22 mouse cellular contexts compared by ENCODE assay signal in the genomic region with DNA sequence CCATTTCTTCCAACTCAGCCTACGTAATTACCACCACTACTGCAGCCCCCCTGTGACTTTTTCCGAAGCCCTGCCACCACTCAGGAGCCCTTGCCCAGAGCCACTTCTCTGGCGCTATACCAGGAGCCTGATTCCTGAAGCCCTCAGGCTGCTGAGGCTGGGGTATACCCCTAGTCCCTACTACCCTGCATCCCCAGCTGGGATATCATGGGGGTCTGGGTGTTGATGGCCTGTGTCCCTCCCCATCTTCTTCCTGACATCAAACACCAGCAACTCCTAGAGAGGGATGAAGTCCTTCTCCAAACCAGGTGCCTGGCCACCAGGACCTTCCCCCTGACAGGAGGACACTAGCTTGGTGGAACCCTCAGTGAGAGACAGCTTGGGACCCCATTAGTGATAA. TPM values are rescaled to one million over a fixed set of nuclear protein-coding genes. Genes with fewer than 3 reads are reported as not detected.
DNase-seq lines count a peak whose midpoint lies in the region; ATAC-seq and TF ChIP-seq lines count a peak whose summit lies in the region.
"Had no signal": no experiment of that assay in that cellular context is flagged by ENCODE, and none has a peak within 500 bp of the region (broad histone marks: within the 10 kb centered on the region; RNA-seq: fewer than 3 reads in every experiment).

No protein-coding gene starts in this region.

- H3K36me3 ChIP-seq in heart, embryonic 11.5 days (ENCODE audit: control insufficient read depth, insufficient read depth, low read length): peaks cover 35% of the 10 kb centered on the region
- peaks cover 69% of the 10 kb centered on the region for H3K36me3 ChIP-seq in megakaryocyte, embryonic 14.5 days (replicated peaks; ENCODE audit: low read length)
- peaks cover 69% of the 10 kb centered on the region for H3K36me3 ChIP-seq in E14TG2a.4 (ENCODE audit: insufficient read depth, low read length)
- H3K36me3 ChIP-seq in G1E (replicated peaks): peaks cover 58% of the 10 kb centered on the region

- WGBS in heart, embryonic 11.5 days (ENCODE audit: insufficient replicate concordance): 88% methylated on average over 3 of the region's 3 CpGs

- no peak overlapping the region for H3K4me2 ChIP-seq in heart, embryonic 11.5 days
- H3K4me2 ChIP-seq: embryonic facial prominence, embryonic 13.5 days; embryonic facial prominence, embryonic 15.5 days; forebrain, embryonic 12.5 days had no signal

- no peak for ATAC-seq in heart, embryonic 11.5 days (replicated peaks; ENCODE audit: insufficient number of reproducible peaks, low FRiP score, low TSS enrichment)
- ATAC-seq in megakaryocyte, adult 5-6 weeks (ENCODE audit: poor library complexity, severe bottlenecking): no peak
- no peak for ATAC-seq in G1E (ENCODE audit: extremely low read depth, insufficient number of reproducible peaks, low FRiP score, poor library complexity, severe bottlenecking)
- ATAC-seq: forebrain, embryonic 14.5 days; forebrain, embryonic 16.5 days had no signal

- peaks cover 3% of the 10 kb centered on the region; the same call in 1 of the 2 replicates for H3K4me1 ChIP-seq in heart, embryonic 11.5 days (ENCODE audit: control insufficient read depth, insufficient read depth, low read length)
- peaks cover 47% of the 10 kb centered on the region for H3K4me1 ChIP-seq in megakaryocyte, embryonic 14.5 days
- peaks cover 46% of the 10 kb centered on the region for H3K4me1 ChIP-seq in E14TG2a.4 (replicated peaks; ENCODE audit: low read depth, low read length)
- H3K4me1 ChIP-seq in G1E (ENCODE audit: insufficient read depth, low read depth, low read length): peaks cover 38% of the 10 kb centered on the region

- no peaks in the 10 kb centered on the region for H3K9me3 ChIP-seq in heart, embryonic 11.5 days (replicated peaks; ENCODE audit: control insufficient read depth, low read length)
- H3K9me3 ChIP-seq in megakaryocyte, embryonic 14.5 days: peaks cover 6% of the 10 kb centered on the region; the same call in 1 of the 2 replicates
- H3K9me3 ChIP-seq in E14TG2a.4 (ENCODE audit: low read length): no peaks in the 10 kb centered on the region
- peaks cover 9% of the 10 kb centered on the region for H3K9me3 ChIP-seq in G1E (replicated peaks)
- H3K9me3 ChIP-seq: embryonic facial prominence, embryonic 13.5 days; embryonic facial prominence, embryonic 15.5 days; forebrain, embryonic 12.5 days had no signal

- no peak overlapping the region for H3K4me3 ChIP-seq in heart, embryonic 11.5 days (ENCODE audit: low read depth, low read length)
- peak overlapping the region; percentile 42 for H3K4me3 ChIP-seq in megakaryocyte, embryonic 14.5 days (replicated peaks)
- H3K4me3 ChIP-seq in E14TG2a.4 (replicated peaks; ENCODE audit: low read length) (0 out of 2 replicates have a peak overlapping the region, but pooled peaks have one; percentile 7), G1E (ENCODE audit: low read depth, low read length) (peak overlapping the region; percentile 44; the same call in 1 of the 2 replicates)
- H3K4me3 ChIP-seq: embryonic facial prominence, embryonic 13.5 days; embryonic facial prominence, embryonic 15.5 days; erythroblast, embryonic 14.5 days; forebrain, embryonic 10.5 days; forebrain, embryonic 12.5 days had no signal

- no peak for TF ChIP-seq CTCF in E14TG2a.4 (conservative IDR thresholded peaks at IDR 0.05; ENCODE audit: low read length)
- TF ChIP-seq CTCF in G1E (IDR thresholded peaks at IDR 0.05; ENCODE audit: low read depth, low read length): no peak

- DNase-seq in heart, adult 8-10 months (ENCODE audit: low spot score): no peak
- DNase-seq in G1E (ENCODE audit: low spot score): no peak
- DNase-seq in spleen, adult 12 weeks (ENCODE audit: low spot score): no peak
- no peak for DNase-seq in embryo, embryonic 9.5 days (ENCODE audit: extremely low spot score)
- DNase-seq: adrenal gland, adult 2 months; adrenal gland, postnatal 10 days; adrenal gland, postnatal 25 days; cerebellum, adult 11-12 months; cerebellum, adult 2 months; cerebellum, adult 9-10 months; cerebellum, postnatal 25 days had no signal

- H3K27me3 ChIP-seq in heart, embryonic 11.5 days (ENCODE audit: control insufficient read depth, insufficient read depth, low read length): no peaks in the 10 kb centered on the region
- H3K27me3 ChIP-seq in megakaryocyte, embryonic 14.5 days (replicated peaks): no peaks in the 10 kb centered on the region
- H3K27me3 ChIP-seq in E14TG2a.4 (ENCODE audit: insufficient read depth, low read length) (no peaks in the 10 kb centered on the region), G1E (ENCODE audit: insufficient read depth, low read length) (no peaks in the 10 kb centered on the region; the same call in 1 of the 2 replicates)
- H3K27me3 ChIP-seq: embryonic facial prominence, embryonic 13.5 days; embryonic facial prominence, embryonic 15.5 days; forebrain, embryonic 12.5 days had no signal

- no peak overlapping the region for H3K27ac ChIP-seq in heart, embryonic 11.5 days (ENCODE audit: low read depth, low read length)
- H3K27ac ChIP-seq: embryonic facial prominence, embryonic 13.5 days; embryonic facial prominence, embryonic 15.5 days; forebrain, embryonic 10.5 days; forebrain, embryonic 12.5 days had no signal

- peak overlapping the region; percentile 10; the same call in 1 of the 2 replicates for H3K9ac ChIP-seq in heart, embryonic 11.5 days (ENCODE audit: low read depth, low read length)
- H3K9ac ChIP-seq: embryonic facial prominence, embryonic 13.5 days; embryonic facial prominence, embryonic 15.5 days; forebrain, embryonic 12.5 days had no signal

RNA-seq across cellular contexts. Expression of a gene that starts 4.9 kb away (rescaled TPM):
- 86.6 and 116 TPM in 2 replicates for polyA plus RNA-seq in heart, embryonic 11.5 days (2014; fragmentation: Nextera tagmentation; extraction: Ambion mirVana)
- total RNA-seq in heart, adult 8-10 months (2022): 100 to 1,000 TPM; 119 to 148 (median 131) TPM
- 31.9 and 42.5 TPM in 2 replicates for polyA plus RNA-seq in megakaryocyte, embryonic 14.5 days (2012; ENCODE audit: insufficient read depth, low replicate concordance)
- 271 and 279 TPM in 2 replicates for total RNA-seq in megakaryocyte, adult 5-6 weeks (2015)
- 160 and 200 TPM in 2 replicates for total RNA-seq in megakaryocyte, adult 5-6 weeks (2017)
- total RNA-seq in G1E (2014; fragmentation: Nextera tagmentation) (573 and 598 TPM in 2 replicates), G1E (2017) (239 and 264 TPM in 2 replicates)
- 42.3 and 43.9 TPM in 2 replicates for polyA plus RNA-seq in G1E (2012)

RNA-seq across cellular contexts. Expression of a gene that starts 5.4 kb away (rescaled TPM):
- polyA plus RNA-seq in heart, embryonic 11.5 days (2014; fragmentation: Nextera tagmentation; extraction: Ambion mirVana): 84.5 and 88.2 TPM in 2 replicates
- total RNA-seq in heart, adult 8-10 months (2022): 10 to 100 TPM; 72.7 to 86.8 (median 73.1) TPM
- polyA plus RNA-seq in megakaryocyte, embryonic 14.5 days (2012; ENCODE audit: insufficient read depth, low replicate concordance): 26.0 and 173 TPM in 2 replicates
- total RNA-seq in megakaryocyte, adult 5-6 weeks (2015): 59.0 and 62.7 TPM in 2 replicates
- total RNA-seq in megakaryocyte, adult 5-6 weeks (2017): 98.1 and 115 TPM in 2 replicates
- total RNA-seq in G1E (2014; fragmentation: Nextera tagmentation) (193 and 200 TPM in 2 replicates), G1E (2017) (275 and 327 TPM in 2 replicates)
- 631 and 715 TPM in 2 replicates for polyA plus RNA-seq in G1E (2012)

RNA-seq across cellular contexts. Expression of a gene that starts 33.4 kb away (rescaled TPM):
- polyA plus RNA-seq in heart, embryonic 11.5 days (2014; fragmentation: Nextera tagmentation; extraction: Ambion mirVana): 2.2 and 3.5 TPM in 2 replicates
- 10 to 100 TPM; 34.1 to 41.5 (median 39.8) TPM for total RNA-seq in heart, adult 8-10 months (2022)
- polyA plus RNA-seq in megakaryocyte, embryonic 14.5 days (2012; ENCODE audit: insufficient read depth, low replicate concordance): 0.92 and 3.9 TPM in 2 replicates
- 2.3 and 2.7 TPM in 2 replicates for total RNA-seq in megakaryocyte, adult 5-6 weeks (2015)
- 5.0 and 6.8 TPM in 2 replicates for total RNA-seq in megakaryocyte, adult 5-6 weeks (2017)
- total RNA-seq in G1E (2014; fragmentation: Nextera tagmentation) (7.4 and 8.0 TPM in 2 replicates), G1E (2017) (4.6 and 5.1 TPM in 2 replicates)
- 0.40 and 0.76 TPM in 2 replicates for polyA plus RNA-seq in G1E (2012)

RNA-seq across cellular contexts. Expression of a gene that starts 36.4 kb away (rescaled TPM):
- 20.5 and 20.7 TPM in 2 replicates for polyA plus RNA-seq in heart, embryonic 11.5 days (2014; fragmentation: Nextera tagmentation; extraction: Ambion mirVana)
- 1 to 10 TPM; 2.9 to 6.0 (median 3.5) TPM for total RNA-seq in heart, adult 8-10 months (2022)
- 4.6 and 11.1 TPM in 2 replicates for polyA plus RNA-seq in megakaryocyte, embryonic 14.5 days (2012; ENCODE audit: insufficient read depth, low replicate concordance)
- 17.8 and 32.6 TPM in 2 replicates for total RNA-seq in megakaryocyte, adult 5-6 weeks (2015)
- total RNA-seq in megakaryocyte, adult 5-6 weeks (2017): 23.5 and 50.1 TPM in 2 replicates
- total RNA-seq in G1E (2014; fragmentation: Nextera tagmentation) (42.7 and 80.4 TPM in 2 replicates), G1E (2017) (37.6 and 38.1 TPM in 2 replicates)
- polyA plus RNA-seq in G1E (2012): 18.9 and 20.3 TPM in 2 replicates

RNA-seq across cellular contexts. Expression of a gene that starts 54.6 kb away (rescaled TPM):
- polyA plus RNA-seq in heart, embryonic 11.5 days (2014; fragmentation: Nextera tagmentation; extraction: Ambion mirVana): 60.5 and 68.8 TPM in 2 replicates
- total RNA-seq in heart, adult 8-10 months (2022): 10 to 100 TPM; 49.1 to 56.7 (median 50.9) TPM
- 2.6 TPM in 1 of 2 replicates, not detected in the other for polyA plus RNA-seq in megakaryocyte, embryonic 14.5 days (2012; ENCODE audit: insufficient read depth, low replicate concordance)
- 102 and 112 TPM in 2 replicates for total RNA-seq in megakaryocyte, adult 5-6 weeks (2015)
- 83.4 and 89.7 TPM in 2 replicates for total RNA-seq in megakaryocyte, adult 5-6 weeks (2017)
- total RNA-seq in G1E (2014; fragmentation: Nextera tagmentation) (18.8 and 25.1 TPM in 2 replicates), G1E (2017) (17.9 and 19.7 TPM in 2 replicates)
- polyA plus RNA-seq in G1E (2012): 1.4 and 1.8 TPM in 2 replicates
